Mouse (Mus musculus) spleen, adult 2 months (tissue): ENCODE data around the gene Cwc22. TPM values are rescaled to one million over a fixed set of nuclear protein-coding genes. Genes with fewer than 3 reads are reported as not detected.

ENCODE experiments used
- DNase-seq, 2 experiments: peaks; one replicate each; pipeline versions ENCODE4 v3.0.0 to v3.0.0-alpha.2; 2012 to 2021; ENCODE audit warnings: low spot score in 2 of 2, low read depth in 1 of 2
- H3K27ac ChIP-seq: fragments of 200-500 bp; 2 replicates; pipeline ENCODE4 v1.5.1; 2012; ENCODE audit warnings: low read length, inconsistent platforms; ENCODE audit not compliant: insufficient read depth
- H3K27me3 ChIP-seq: fragments of 200-500 bp; 2 replicates; pipeline ENCODE4 v1.6.1; 2012; ENCODE audit warnings: mild to moderate bottlenecking, moderate library complexity, low read length, inconsistent platforms; ENCODE audit not compliant: control insufficient read depth, insufficient read depth
- H3K36me3 ChIP-seq: fragments of 200-500 bp; 2 replicates; pipeline ENCODE4 v1.6.1; 2012; ENCODE audit warnings: mild to moderate bottlenecking, low read length, inconsistent platforms; ENCODE audit not compliant: control insufficient read depth, insufficient read depth
- H3K4me1 ChIP-seq: fragments of 200-500 bp; 2 replicates; pipeline ENCODE4 v1.6.1; 2011; ENCODE audit warnings: inconsistent platforms; ENCODE audit not compliant: control insufficient read depth, insufficient read depth, insufficient read length
- H3K4me3 ChIP-seq: fragments of 200-500 bp; 2 replicates; pipeline ENCODE4 v1.5.1; 2011; ENCODE audit warnings: mild to moderate bottlenecking, inconsistent platforms; ENCODE audit not compliant: insufficient read depth, insufficient read length; ENCODE audit errors: extremely low read depth
- CTCF ChIP-seq: fragments of 200-500 bp; IDR thresholded peaks from 2 replicates; pipeline ENCODE4 v1.5.1; 2011; ENCODE audit warnings: mild to moderate bottlenecking, inconsistent platforms; ENCODE audit not compliant: insufficient read depth, insufficient read length, insufficient replicate concordance; ENCODE audit errors: extremely low read depth
- POLR2A ChIP-seq: fragments of 200-500 bp; IDR thresholded peaks from 2 replicates; pipeline ENCODE4 v1.6.1; 2011; ENCODE audit warnings: low read depth, low read length, inconsistent platforms
- WGBS: fragments of 180-500 bp; shearing (Covaris S2); methylation state at CpG from one replicate; pipeline ENCODE4 v1.1.7; 2018; 5-methylcytosine and 5-hydroxymethylcytosine counted together
- polyA plus RNA-seq: library from polyadenylated mRNA; depleted of rRNA; stranded (reverse); fragments of >200 nt; gene quantifications from 2 replicates; pipeline ENCODE4 v1.2.3, GENCODE M21; 2012; rRNA removed

Gene Cwc22
- polyA plus RNA-seq, 1 experiment = 2.9 TPM

GRCm38 (mm10) chr2:77838688-77839087 lies 107.5 kb downstream of the Cwc22 start:
- no peaks in the 10 kb centered on the region for H3K4me1 ChIP-seq
- no peaks in the 10 kb centered on the region for H3K36me3 ChIP-seq
- no peaks in the 10 kb centered on the region for H3K27me3 ChIP-seq
- DNase-seq = no peak
- WGBS = 73% methylated on average over 1 of the region's 1 CpGs
- no peak overlapping the region for H3K4me3 ChIP-seq
- TF ChIP-seq CTCF = no peak
- TF ChIP-seq POLR2A = no peak
- H3K27ac ChIP-seq = no peak overlapping the region

- Histone ChIP-seq H3K4me1 (no peaks in the 10 kb centered on the region), H3K36me3 (no peaks in the 10 kb centered on the region), H3K27me3 (no peaks in the 10 kb centered on the region), H3K4me3 (no peak overlapping the region), H3K27ac (no peak overlapping the region)
- DNase-seq = no peak
- WGBS = 50% methylated on average over 3 of the region's 3 CpGs
- no peak for TF ChIP-seq CTCF
- no peak for TF ChIP-seq POLR2A
Observed at GRCm38 (mm10) chr2:77835781-77836180, 110.4 kb downstream of the Cwc22 start.

Other genes starting within 250 kb of the Cwc22 start
- 0.02 TPM in 1 of 2 replicates, not detected in the other for gene Zfp385b, start 126.7 kb downstream of the Cwc22 start, polyA plus RNA-seq